Mouse (Mus musculus) limb, embryonic 14.5 days (tissue): ENCODE results near the gene Phactr2. TPM values are rescaled to one million over a fixed set of nuclear protein-coding genes. Genes with fewer than 3 reads are reported as not detected.

Experiments used
- ATAC-seq: fragments of 200-750 bp; cut with Nextera tagmentation; 2 replicates; pipeline ENCODE4 v1.8.0; 2017; ENCODE audit warnings: low read depth, moderate number of reproducible peaks, moderate TSS enrichment; ENCODE audit not compliant: low FRiP score
- DNase-seq: peaks from one replicate; pipeline ENCODE4 v3.0.0-alpha.2; 2015; ENCODE audit warnings: low spot score
- H3K27ac ChIP-seq: fragments of 300-500 bp; sonication (generic); replicated peaks from 2 replicates; pipeline ENCODE4 v1.5.1; 2014; ENCODE audit warnings: low read depth, mild to moderate bottlenecking, low read length, moderate library complexity, mixed read lengths
- H3K27me3 ChIP-seq: fragments of 300-500 bp; sonication (generic); 2 replicates; pipeline ENCODE4 v1.6.1; 2014; ENCODE audit warnings: low read length, mixed read lengths; ENCODE audit not compliant: control insufficient read depth, insufficient read depth
- H3K36me3 ChIP-seq: fragments of 300-500 bp; sonication (generic); 2 replicates; pipeline ENCODE4 v1.6.1; 2014; ENCODE audit warnings: mild to moderate bottlenecking, low read length, moderate library complexity, mixed read lengths; ENCODE audit not compliant: control insufficient read depth, insufficient read depth
- H3K4me1 ChIP-seq: fragments of 300-500 bp; sonication (generic); 2 replicates; pipeline ENCODE4 v1.6.1; 2014; ENCODE audit warnings: antibody characterized with exemption, low read length, mixed read lengths; ENCODE audit not compliant: control insufficient read depth, insufficient read depth
- H3K4me2 ChIP-seq: fragments of 300-500 bp; sonication (generic); replicated peaks from 2 replicates; pipeline ENCODE4 v1.6.1; 2014; ENCODE audit warnings: low read depth, mild to moderate bottlenecking, low read length, moderate library complexity; ENCODE audit not compliant: severe bottlenecking
- H3K4me3 ChIP-seq: fragments of 300-500 bp; sonication (generic); replicated peaks from 2 replicates; pipeline ENCODE4 v1.5.1; 2014; ENCODE audit warnings: low read length
- H3K9ac ChIP-seq: fragments of 300-500 bp; sonication (generic); 2 replicates; pipeline ENCODE4 v1.6.1; 2014; ENCODE audit warnings: mild to moderate bottlenecking, low read depth, low read length, moderate library complexity; ENCODE audit not compliant: severe bottlenecking
- H3K9me3 ChIP-seq: fragments of 300-500 bp; sonication (generic); 2 replicates; pipeline ENCODE4 v1.6.1; 2016; ENCODE audit warnings: low read length; ENCODE audit not compliant: control insufficient read depth
- POLR2A ChIP-seq: fragments of 200-500 bp; IDR thresholded peaks from 2 replicates; pipeline ENCODE4 v1.8.0; 2012; ENCODE audit warnings: inconsistent platforms, mild to moderate bottlenecking, moderate library complexity, borderline replicate concordance; ENCODE audit not compliant: insufficient read depth, insufficient read length; ENCODE audit errors: extremely low read depth
- WGBS: fragments of 180-500 bp; shearing (Covaris S2); extraction: QIAGEN DNeasy Blood & Tissue Kit; methylation state at CpG from one replicate; pipeline ENCODE4 v1.1.7; 2014; 5-methylcytosine and 5-hydroxymethylcytosine counted together
- polyA plus RNA-seq, 2 experiments: library from polyadenylated mRNA; depleted of rRNA in 1 of 2; stranded (reverse) in 1 of 2; unstranded in 1 of 2; fragments of >200 nt; fragmentation: Nextera tagmentation in 1 of 2; extraction: Ambion mirVana in 1 of 2; gene quantifications; 2 replicates each; pipeline versions ENCODE4 v1.2.1 to v1.2.3; 2012 to 2014

Phactr2 gene
- polyA plus RNA-seq, 2 experiments: 20.0 to 36.5 TPM

GRCm38 (mm10) chr10:13294886-13295285 lies 179.3 kb downstream of the Phactr2 start:
- TF ChIP-seq POLR2A: no peak
- Histone ChIP-seq H3K4me3 (no peak overlapping the region), H3K36me3 (no peaks in the 10 kb centered on the region), H3K4me1 (peaks cover 16% of the 10 kb centered on the region), H3K27me3 (no peaks in the 10 kb centered on the region), H3K9me3 (no peaks in the 10 kb centered on the region), H3K27ac (no peak overlapping the region; the same call in 1 of the 2 replicates), H3K9ac (no peak overlapping the region), H3K4me2 (no peak overlapping the region)
- DNase-seq (no peak), ATAC-seq (no peak)
- 79% methylated on average over 2 of the region's 2 CpGs for WGBS

DNA sequence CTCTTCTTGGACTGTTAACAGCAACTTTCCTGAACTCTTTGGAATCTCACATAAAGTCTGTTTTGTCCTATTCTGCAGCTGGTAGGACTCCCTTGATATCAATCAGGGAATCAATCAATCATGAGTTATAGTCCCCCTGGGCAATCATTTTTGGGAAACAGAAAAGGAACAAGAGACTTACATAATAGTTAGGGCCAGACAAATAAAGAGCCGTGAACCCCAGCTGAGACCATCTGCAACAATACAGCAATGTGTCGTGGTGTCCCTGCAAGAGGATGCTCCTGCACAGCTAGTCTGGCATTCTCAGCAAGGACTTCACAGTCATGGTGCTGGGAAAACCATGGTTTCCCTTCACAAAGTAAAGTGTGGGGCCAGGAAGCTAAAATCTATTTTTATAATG lies 182.2 kb downstream of the Phactr2 start:
- Histone ChIP-seq H3K9ac (no peak overlapping the region), H3K27ac (no peak overlapping the region), H3K27me3 (no peaks in the 10 kb centered on the region), H3K4me3 (no peak overlapping the region), H3K4me1 (peaks cover 16% of the 10 kb centered on the region), H3K4me2 (no peak overlapping the region), H3K9me3 (no peaks in the 10 kb centered on the region), H3K36me3 (0 out of 2 replicates have a peak, but pooled peaks cover 5% of the 10 kb centered on the region)
- no peak for ATAC-seq
- DNase-seq: no peak
- WGBS: 50% methylated on average over 2 of the region's 2 CpGs
- no peak for TF ChIP-seq POLR2A

- H3K9ac ChIP-seq: no peak overlapping the region
- no peaks in the 10 kb centered on the region for H3K4me1 ChIP-seq
- H3K27ac ChIP-seq: no peak overlapping the region
- H3K4me3 ChIP-seq: no peak overlapping the region
- DNase-seq (no peak), ATAC-seq (no peak)
- no peaks in the 10 kb centered on the region for H3K27me3 ChIP-seq
- H3K36me3 ChIP-seq: 0 out of 2 replicates have a peak, but pooled peaks cover 5% of the 10 kb centered on the region
- 83% methylated on average over 8 of the region's 8 CpGs for WGBS
- TF ChIP-seq POLR2A: no peak
- H3K4me2 ChIP-seq: no peak overlapping the region
- no peaks in the 10 kb centered on the region for H3K9me3 ChIP-seq
These were observed 184.8 kb downstream of the Phactr2 start for GRCm38 (mm10) chr10:13289252-13289961.

DNA sequence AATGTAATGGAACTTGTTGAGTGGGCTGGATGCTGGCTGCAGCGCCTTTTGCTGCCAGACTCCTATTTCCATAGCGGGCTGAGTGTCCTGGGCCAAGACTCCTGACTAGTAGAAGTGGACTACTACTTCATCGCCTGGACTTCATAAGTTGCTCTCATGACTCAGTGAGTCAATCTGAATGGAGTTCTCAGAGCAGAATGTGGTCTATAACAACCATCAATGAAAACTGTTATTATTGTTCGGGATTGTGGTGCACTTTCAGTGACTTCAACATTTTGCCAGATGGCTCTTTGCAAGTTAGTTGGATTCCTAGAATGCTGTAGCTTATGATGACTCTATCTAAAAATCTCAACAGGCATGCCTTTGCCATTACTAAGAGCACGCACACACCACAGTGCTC lies 185.9 kb downstream of the Phactr2 start:
- no peak for TF ChIP-seq POLR2A
- 90% methylated on average over 5 of the region's 5 CpGs for WGBS
- H3K9me3 ChIP-seq: no peaks in the 10 kb centered on the region

DNA sequence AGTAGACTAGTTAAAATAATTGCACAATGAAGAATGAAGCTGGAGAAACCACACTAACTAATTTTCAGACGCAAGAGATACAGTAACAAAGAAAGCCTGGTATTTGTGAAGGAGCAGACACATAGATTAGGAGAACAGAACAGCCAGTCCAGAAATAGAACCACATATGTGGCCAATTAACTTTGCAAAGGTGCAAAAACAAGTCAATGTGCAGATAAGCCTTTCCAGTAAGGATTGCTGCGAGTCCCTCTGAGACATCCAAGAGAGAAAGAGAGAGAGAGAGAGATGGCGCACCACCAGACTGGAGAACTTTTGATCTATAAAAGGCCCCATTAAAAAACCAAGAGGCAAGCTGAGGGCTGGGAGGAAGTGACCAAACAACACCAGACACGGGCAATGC lies 190.8 kb downstream of the Phactr2 start:
- peaks cover 4% of the 10 kb centered on the region for H3K4me1 ChIP-seq
- H3K9me3 ChIP-seq: no peaks in the 10 kb centered on the region
- H3K9ac ChIP-seq: no peak overlapping the region
- no peak for TF ChIP-seq POLR2A
- H3K4me2 ChIP-seq: no peak overlapping the region
- no peak overlapping the region for H3K4me3 ChIP-seq
- no peak for ATAC-seq
- 27% methylated on average over 4 of the region's 4 CpGs for WGBS
- no peaks in the 10 kb centered on the region for H3K27me3 ChIP-seq
- no peak for DNase-seq
- 0 out of 2 replicates have a peak overlapping the region, but pooled peaks have one; percentile 5 for H3K27ac ChIP-seq
- peaks cover 5% of the 10 kb centered on the region; the same call in 1 of the 2 replicates for H3K36me3 ChIP-seq

More for the DNA sequence above, 185.9 kb downstream of the Phactr2 start:
- DNase-seq: no peak
- ATAC-seq: no peak
- H3K36me3 ChIP-seq: 0 out of 2 replicates have a peak, but pooled peaks cover 5% of the 10 kb centered on the region
- no peak overlapping the region for H3K4me2 ChIP-seq
- no peak overlapping the region for H3K9ac ChIP-seq
- no peak overlapping the region for H3K27ac ChIP-seq
- H3K27me3 ChIP-seq: no peaks in the 10 kb centered on the region
- peaks cover 3% of the 10 kb centered on the region for H3K4me1 ChIP-seq
- H3K4me3 ChIP-seq: no peak overlapping the region
